Mouse (Mus musculus) embryonic facial prominence, embryonic 14.5 days (tissue): ENCODE data around the gene Cenpx. TPM values are rescaled to one million over a fixed set of nuclear protein-coding genes. Genes with fewer than 3 reads are reported as not detected.
"Not testable (repeated sequence)": the region's sequence is repeated elsewhere in the genome, so short reads cannot be mapped to it uniquely, and the experiment has no call there.

ENCODE experiments used
- ATAC-seq: fragments of 200-750 bp; cut with Nextera tagmentation; 2 replicates; pipeline ENCODE4 v1.8.0; 2017; ENCODE audit warnings: low read depth, moderate number of reproducible peaks, moderate TSS enrichment
- DNase-seq: peaks from one replicate; pipeline ENCODE4 v3.0.0-alpha.2; 2015; ENCODE audit warnings: low spot score
- H3K27ac ChIP-seq: fragments of 300-500 bp; sonication (generic); replicated peaks from 2 replicates; pipeline ENCODE4 v1.5.1; 2014; ENCODE audit warnings: low read depth, mild to moderate bottlenecking, low read length, moderate library complexity
- H3K27me3 ChIP-seq: fragments of 300-500 bp; sonication (generic); replicated peaks from 2 replicates; pipeline ENCODE4 v1.6.1; 2014; ENCODE audit warnings: low read length; ENCODE audit not compliant: control insufficient read depth, insufficient read depth
- H3K36me3 ChIP-seq: fragments of 300-500 bp; sonication (generic); 2 replicates; pipeline ENCODE4 v1.6.1; 2014; ENCODE audit warnings: low read length, mixed read lengths; ENCODE audit not compliant: control insufficient read depth, insufficient read depth
- H3K4me1 ChIP-seq: fragments of 300-500 bp; sonication (generic); 2 replicates; pipeline ENCODE4 v1.6.1; 2014; ENCODE audit warnings: antibody characterized with exemption, low read length; ENCODE audit not compliant: control insufficient read depth, insufficient read depth
- H3K4me2 ChIP-seq: fragments of 300-500 bp; sonication (generic); 2 replicates; pipeline ENCODE4 v1.6.1; 2014; ENCODE audit warnings: low read depth, mild to moderate bottlenecking, low read length, moderate library complexity, mixed read lengths
- H3K4me3 ChIP-seq: fragments of 300-500 bp; sonication (generic); 2 replicates; pipeline ENCODE4 v1.5.1; 2014; ENCODE audit warnings: low read depth, mild to moderate bottlenecking, low read length
- H3K9ac ChIP-seq: fragments of 300-500 bp; sonication (generic); 2 replicates; pipeline ENCODE4 v1.6.1; 2014; ENCODE audit warnings: low read depth, mild to moderate bottlenecking, low read length, moderate library complexity, mixed read lengths
- H3K9me3 ChIP-seq: fragments of 300-500 bp; sonication (generic); 2 replicates; pipeline ENCODE4 v1.6.1; 2016; ENCODE audit warnings: low read length; ENCODE audit not compliant: control insufficient read depth
- WGBS: fragments of 180-500 bp; shearing (Covaris S2); extraction: QIAGEN DNeasy Blood & Tissue Kit; methylation state at CpG from one replicate; pipeline ENCODE4 v1.1.7; 2014; 5-methylcytosine and 5-hydroxymethylcytosine counted together
- polyA plus RNA-seq: library from polyadenylated mRNA; unstranded; fragments of >200 nt; fragmentation: Nextera tagmentation; extraction: Ambion mirVana; gene quantifications from 2 replicates; pipeline ENCODE4 v1.2.1, GENCODE M21; 2014

The Cenpx gene
- polyA plus RNA-seq, 1 experiment from 2014 or later: 145 TPM

DNA sequence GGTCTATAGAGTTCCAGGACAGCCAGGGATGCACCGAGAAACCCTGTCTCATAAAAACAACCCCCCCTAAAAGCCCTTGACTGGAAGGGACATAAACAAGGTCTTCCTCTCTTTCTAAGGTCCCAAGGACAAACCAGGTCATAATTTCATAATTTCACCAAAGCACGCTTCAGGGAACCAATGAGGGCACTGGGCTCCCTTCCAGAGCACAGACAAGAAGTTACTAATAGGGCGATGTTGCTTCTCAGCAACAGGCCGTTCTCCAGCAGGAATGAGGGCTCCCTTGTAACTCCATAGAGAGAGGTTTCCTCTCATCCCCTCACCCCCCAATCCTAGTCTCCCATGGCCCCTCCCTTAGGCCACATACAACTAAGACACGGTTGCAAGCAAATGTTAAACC lies 27.4 kb upstream of the Cenpx start:
- Histone ChIP-seq H3K27me3 (no peaks in the 10 kb centered on the region), H3K4me1 (no peaks in the 10 kb centered on the region), H3K9ac (no peak overlapping the region), H3K27ac (no peak overlapping the region), H3K4me3 (no peak overlapping the region), H3K4me2 (no peak overlapping the region), H3K36me3 (no peaks in the 10 kb centered on the region), H3K9me3 (no peaks in the 10 kb centered on the region)
- 91% methylated on average over 5 of the region's 5 CpGs for WGBS
- DNase-seq (no peak), ATAC-seq (no peak)

DNA sequence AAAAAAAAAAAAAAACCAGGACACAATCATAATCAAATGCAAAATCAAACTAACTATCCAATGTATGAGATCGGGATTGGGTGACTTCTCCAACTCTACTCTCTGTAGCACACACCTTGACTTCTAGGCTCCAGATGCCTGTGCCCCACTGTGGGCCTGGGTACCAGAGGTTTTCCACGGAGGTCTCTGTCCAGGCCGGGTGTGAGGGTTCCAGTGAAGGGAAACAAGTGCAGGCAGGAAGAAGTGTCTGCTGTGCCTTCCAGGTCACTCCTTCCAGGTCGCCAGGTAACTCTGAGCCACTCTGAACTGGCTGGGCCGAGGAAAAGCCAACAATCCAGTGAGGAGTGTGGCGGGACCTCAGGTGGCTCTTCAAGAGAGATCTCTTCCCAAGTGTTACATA lies 22.9 kb upstream of the Cenpx start:
- H3K36me3 ChIP-seq: no peaks in the 10 kb centered on the region
- peaks cover 6% of the 10 kb centered on the region; the same call in 1 of the 2 replicates for H3K4me1 ChIP-seq
- DNase-seq: no peak
- whole genome bisulfite sequencing: 71% methylated on average over 6 of the region's 6 CpGs
- H3K4me2 ChIP-seq: no peak overlapping the region
- no peaks in the 10 kb centered on the region for H3K27me3 ChIP-seq
- no peak for ATAC-seq
- no peak overlapping the region for H3K9ac ChIP-seq
- no peak overlapping the region for H3K4me3 ChIP-seq
- no peaks in the 10 kb centered on the region for H3K9me3 ChIP-seq
- no peak overlapping the region for H3K27ac ChIP-seq

DNA sequence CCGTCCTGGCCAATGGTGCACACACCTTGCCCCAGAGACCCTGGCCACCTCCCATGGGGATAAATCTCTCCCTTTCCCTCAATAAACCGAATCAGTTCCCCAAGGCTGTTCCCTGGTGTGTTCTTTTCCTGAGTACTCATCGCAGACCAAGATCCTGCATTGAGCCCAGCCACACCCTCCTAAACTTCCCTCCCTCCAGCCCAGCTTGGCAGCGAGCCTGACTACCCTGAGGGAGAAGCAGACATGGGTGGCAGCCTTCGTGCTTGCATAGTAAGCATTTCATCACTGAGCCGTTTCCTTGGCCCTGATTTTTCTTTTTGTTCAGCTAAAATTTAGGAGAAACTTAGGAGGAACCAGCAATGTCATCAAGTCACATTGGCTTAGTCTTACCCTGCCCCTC lies 20.0 kb upstream of the Cenpx start:
- Histone ChIP-seq H3K27ac (no peak overlapping the region), H3K4me2 (no peak overlapping the region), H3K27me3 (no peaks in the 10 kb centered on the region), H3K9ac (no peak overlapping the region), H3K36me3 (no peaks in the 10 kb centered on the region), H3K4me1 (peaks cover 6% of the 10 kb centered on the region; the same call in 1 of the 2 replicates), H3K9me3 (no peaks in the 10 kb centered on the region), H3K4me3 (no peak overlapping the region)
- DNase-seq (peak; percentile 77), ATAC-seq (no peak)
- 39% methylated on average over 6 of the region's 6 CpGs for WGBS

DNA sequence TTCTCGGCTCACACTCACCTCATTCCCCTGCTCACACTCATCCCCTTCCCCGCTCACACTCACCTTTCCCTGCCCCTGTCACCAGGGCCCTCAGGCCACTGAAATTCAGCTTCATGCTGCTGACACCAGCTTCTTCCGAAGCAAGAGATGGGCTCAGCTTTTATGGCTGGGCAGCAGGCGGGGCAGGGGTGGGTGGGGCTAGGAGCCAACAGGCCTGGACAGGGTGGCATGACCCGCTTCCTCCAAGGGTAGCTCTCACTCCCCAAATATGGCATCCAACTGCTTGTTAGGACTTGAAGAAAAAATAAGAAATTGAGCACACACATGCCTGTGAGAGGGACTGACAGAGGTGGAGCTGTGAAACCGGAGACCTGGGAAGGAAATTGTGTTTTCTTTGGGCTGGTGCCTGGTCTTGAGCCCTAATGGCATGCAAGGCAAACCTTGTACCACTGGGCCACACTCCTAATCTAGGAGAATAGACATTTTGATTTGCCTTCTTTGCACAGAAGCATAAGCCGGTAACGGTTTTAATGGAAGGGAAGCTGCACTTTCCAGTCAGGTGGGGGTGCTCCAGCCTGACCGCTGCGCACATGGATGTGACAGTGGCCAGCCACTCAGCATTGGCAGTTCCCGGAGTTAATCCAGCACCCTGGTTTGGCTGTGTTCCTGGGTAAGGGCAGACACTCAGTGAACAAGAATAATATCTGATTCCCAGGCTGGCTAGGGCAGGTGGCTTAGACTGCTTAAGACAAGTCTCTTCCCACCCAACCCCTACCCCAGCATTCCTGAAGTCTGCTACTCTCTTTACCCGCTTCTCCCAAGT lies 18.5 kb upstream of the Cenpx start, which contains the start of gene Cbr2:
Cbr2 (minus strand) TSS at position 257 of the 823 bp plus-strand sequence.
- WGBS: 57% methylated on average over 12 of the region's 12 CpGs
- DNase-seq: peak; percentile 81
- Histone ChIP-seq H3K27ac (peak within 1 kb of the TSS; percentile 52; the same call in 1 of the 2 replicates), H3K4me3 (no peak within 1 kb of the TSS), H3K36me3 (no peaks in the 10 kb centered on the region), H3K4me1 (peaks cover 6% of the 10 kb centered on the region; the same call in 1 of the 2 replicates), H3K4me2 (peak within 1 kb of the TSS; percentile 12), H3K9me3 (no peaks in the 10 kb centered on the region), H3K9ac (no peak within 1 kb of the TSS), H3K27me3 (no peaks in the 10 kb centered on the region)
- peak; percentile 38; the same call in 1 of the 2 replicates for ATAC-seq

DNA sequence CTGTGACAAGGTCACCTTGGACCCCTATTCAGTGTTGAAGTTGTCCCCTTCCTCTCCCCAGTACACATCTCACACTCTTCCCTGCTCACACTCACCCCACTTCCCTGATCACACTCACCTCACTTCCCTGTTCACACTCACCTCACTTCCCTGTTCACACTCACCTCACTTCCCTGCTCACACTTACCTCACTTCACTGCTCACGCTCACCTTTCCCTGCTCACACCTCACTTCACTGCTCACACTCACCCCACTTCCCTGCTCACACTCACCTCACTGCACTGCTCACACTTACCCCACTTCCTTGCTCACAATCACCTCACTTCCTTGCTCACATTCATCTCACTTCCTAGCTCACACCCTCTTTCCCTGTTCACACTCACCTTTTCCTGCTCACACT lies 17.9 kb upstream of the Cenpx start:
- 93% methylated on average over 1 of the region's 1 CpGs for WGBS
- Histone ChIP-seq H3K9me3 (no peaks in the 10 kb centered on the region), H3K27me3 (no peaks in the 10 kb centered on the region), H3K27ac (no peak overlapping the region), H3K4me3 (no peak overlapping the region), H3K36me3 (no peaks in the 10 kb centered on the region), H3K4me2 (peak overlapping the region; percentile 12), H3K4me1 (peaks cover 11% of the 10 kb centered on the region; the same call in 1 of the 2 replicates), H3K9ac (no peak overlapping the region)
- ATAC-seq: no peak
- no peak for DNase-seq

DNA sequence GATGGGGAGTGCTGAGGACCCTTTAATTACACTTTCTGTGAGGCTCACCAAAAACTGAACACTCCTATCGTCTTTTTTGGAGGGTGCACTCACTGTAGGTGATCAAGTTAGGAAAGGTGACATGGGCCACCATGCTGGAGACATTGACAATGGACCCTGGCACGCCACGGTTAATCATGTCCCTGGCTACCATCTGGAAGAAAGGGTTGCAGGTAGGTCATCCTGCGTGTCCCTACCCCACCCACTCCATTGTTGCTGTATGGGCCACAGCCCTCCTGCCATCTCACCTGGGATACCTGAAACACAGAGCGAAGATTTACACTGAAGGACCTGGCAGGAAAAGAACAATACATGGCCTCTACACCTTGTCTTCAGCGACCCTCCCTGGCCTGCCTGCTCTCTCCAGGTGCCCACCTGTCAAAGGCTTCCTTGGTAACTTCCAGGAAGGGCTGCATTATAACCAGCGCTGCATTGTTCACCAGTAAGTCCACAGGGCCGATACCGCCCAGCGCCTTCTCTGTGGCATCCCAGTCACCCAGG lies 16.9 kb upstream of the Cenpx start:
- no peak for DNase-seq
- 90% methylated on average over 10 of the region's 10 CpGs for WGBS
- H3K4me2 ChIP-seq: no peak overlapping the region
- no peaks in the 10 kb centered on the region for H3K36me3 ChIP-seq
- no peak overlapping the region for H3K9ac ChIP-seq
- H3K4me3 ChIP-seq: no peak overlapping the region
- ATAC-seq: no peak
- H3K27ac ChIP-seq: no peak overlapping the region
- H3K9me3 ChIP-seq: no peaks in the 10 kb centered on the region
- peaks cover 13% of the 10 kb centered on the region; the same call in 1 of the 2 replicates for H3K4me1 ChIP-seq
- no peaks in the 10 kb centered on the region for H3K27me3 ChIP-seq

DNA sequence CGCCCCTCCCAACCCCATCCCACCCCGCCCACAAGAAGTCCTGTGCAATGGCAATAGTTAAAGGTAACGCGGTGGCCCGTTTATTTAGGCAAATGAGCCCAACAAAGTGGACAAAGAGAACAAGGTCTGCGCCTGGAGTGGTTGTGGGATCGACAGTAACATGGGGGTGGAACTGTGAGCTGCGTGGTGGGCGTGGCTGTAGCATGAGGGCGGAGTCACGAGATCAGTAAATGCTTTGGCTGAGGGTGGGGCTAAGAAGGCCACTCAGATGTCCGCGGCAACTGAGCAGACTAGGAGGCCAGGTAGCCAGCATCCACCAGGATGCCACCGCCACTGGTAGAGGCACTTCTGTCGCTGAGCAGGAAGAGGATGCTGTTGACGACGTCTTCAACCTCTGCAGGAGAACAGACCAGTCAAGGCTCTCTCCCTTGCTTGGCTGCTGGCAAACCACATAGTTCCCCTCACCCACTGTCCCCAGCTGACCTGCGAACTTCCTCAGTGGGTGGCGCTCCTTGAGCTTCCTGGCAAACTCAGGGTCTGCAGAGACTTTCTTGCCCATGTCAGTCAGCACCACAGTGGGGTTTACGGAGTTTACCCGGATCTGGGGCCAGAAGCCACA lies 16.0 kb upstream of the Cenpx start:
- H3K27ac ChIP-seq, ATAC-seq, H3K4me3 ChIP-seq, H3K9ac ChIP-seq, H3K27me3 ChIP-seq, H3K36me3 ChIP-seq, H3K9me3 ChIP-seq: not testable (repeated sequence)
- DNase-seq: peak; percentile 73
- Histone ChIP-seq H3K4me1 (peaks cover 13% of the 10 kb centered on the region; the same call in 1 of the 2 replicates), H3K4me2 (peak overlapping the region; percentile 41)
- WGBS: 3% methylated on average over 17 of the region's 21 CpGs

DNA sequence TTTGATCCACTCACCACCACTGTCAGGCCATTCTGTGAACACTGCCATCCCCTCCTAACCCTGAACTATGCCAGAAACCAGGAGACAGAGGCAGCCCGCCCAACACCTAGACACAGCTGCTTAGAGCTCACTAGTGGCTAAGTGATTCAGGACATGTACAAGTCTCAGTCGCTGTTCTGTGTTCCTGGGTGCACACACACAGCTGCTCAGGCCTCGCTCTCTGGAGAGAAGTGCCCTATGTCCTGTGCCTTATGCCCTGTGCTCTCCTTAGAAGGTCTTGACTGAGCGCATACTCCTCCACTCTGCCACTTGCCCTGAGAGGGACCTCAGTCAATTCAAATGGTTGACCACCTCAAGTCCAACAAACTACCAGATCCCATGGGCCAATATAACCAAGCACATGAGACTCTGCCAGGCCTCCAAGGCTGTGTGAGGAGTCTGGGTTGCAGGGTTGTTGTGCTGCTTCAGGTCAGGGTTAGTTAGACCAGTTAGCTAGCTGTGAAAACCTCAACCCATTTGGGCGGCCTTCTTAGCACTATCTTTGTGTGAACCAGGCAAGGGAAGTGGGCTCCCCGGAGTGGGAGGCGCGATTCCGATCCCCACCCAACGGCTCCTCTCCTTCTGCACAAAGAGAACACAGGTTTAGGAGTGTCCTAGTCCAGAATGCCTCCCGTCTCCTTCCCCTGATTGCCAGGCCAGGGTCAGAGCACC lies 15.1 kb upstream of the Cenpx start:
- DNase-seq: no peak
- ATAC-seq: no peak
- H3K4me2 ChIP-seq: 0 out of 2 replicates have a peak overlapping the region, but pooled peaks have one; percentile 41
- no peak overlapping the region for H3K4me3 ChIP-seq
- H3K4me1 ChIP-seq: peaks cover 13% of the 10 kb centered on the region; the same call in 1 of the 2 replicates
- no peak overlapping the region for H3K9ac ChIP-seq
- H3K27me3 ChIP-seq: no peaks in the 10 kb centered on the region
- H3K27ac ChIP-seq: no peak overlapping the region
- 75% methylated on average over 11 of the region's 11 CpGs for WGBS
- H3K9me3 ChIP-seq: no peaks in the 10 kb centered on the region
- H3K36me3 ChIP-seq: 0 out of 2 replicates have a peak, but pooled peaks cover 5% of the 10 kb centered on the region
